Mouse (Mus musculus) layer of hippocampus, adult 9-11 months (tissue): ENCODE measurements around the gene Zfp266.
"Not testable (repeated sequence)": the region's sequence is repeated elsewhere in the genome, so short reads cannot be mapped to it uniquely, and the experiment has no call there.

Experiments used
- DNase-seq: peaks from one replicate; pipeline ENCODE4 v3.0.0; 2022

Zfp266 gene

DNA sequence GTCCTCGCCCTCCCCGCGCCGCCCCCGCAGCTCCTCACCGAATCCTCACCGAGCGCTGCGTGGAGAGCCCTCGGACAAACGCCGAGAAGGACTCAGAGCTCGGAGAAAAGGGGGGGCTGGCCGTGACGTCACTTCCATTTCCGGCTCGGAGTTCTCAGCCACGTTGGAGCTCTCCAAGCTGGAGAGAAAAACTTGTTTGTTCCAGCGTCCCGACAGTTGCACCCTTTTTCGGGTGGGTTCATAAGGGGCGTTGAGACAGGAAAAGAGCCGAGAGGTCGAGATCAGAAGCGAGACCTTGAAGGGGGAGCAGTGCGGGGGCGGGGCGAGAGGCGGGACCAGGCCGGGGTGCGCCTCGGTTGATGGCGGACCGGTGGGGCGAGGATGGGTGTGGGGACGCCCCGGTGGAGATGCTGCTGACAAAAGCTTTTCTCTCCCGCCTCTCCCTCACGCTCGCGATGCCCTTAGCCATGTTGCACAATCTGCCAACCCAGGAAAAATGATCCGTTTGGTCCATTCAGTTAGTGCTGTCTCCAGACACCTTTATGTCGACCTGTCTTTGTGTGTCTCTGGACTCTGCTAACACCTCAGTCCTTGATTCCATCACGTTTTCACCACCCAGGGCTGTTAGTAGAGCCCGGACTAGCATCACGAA is at the start of gene Zfp266:
Gene Zfp266 (minus strand): TSS at position 112 of the 652 bp plus-strand sequence.
- peak; percentile 91 for DNase-seq

DNA sequence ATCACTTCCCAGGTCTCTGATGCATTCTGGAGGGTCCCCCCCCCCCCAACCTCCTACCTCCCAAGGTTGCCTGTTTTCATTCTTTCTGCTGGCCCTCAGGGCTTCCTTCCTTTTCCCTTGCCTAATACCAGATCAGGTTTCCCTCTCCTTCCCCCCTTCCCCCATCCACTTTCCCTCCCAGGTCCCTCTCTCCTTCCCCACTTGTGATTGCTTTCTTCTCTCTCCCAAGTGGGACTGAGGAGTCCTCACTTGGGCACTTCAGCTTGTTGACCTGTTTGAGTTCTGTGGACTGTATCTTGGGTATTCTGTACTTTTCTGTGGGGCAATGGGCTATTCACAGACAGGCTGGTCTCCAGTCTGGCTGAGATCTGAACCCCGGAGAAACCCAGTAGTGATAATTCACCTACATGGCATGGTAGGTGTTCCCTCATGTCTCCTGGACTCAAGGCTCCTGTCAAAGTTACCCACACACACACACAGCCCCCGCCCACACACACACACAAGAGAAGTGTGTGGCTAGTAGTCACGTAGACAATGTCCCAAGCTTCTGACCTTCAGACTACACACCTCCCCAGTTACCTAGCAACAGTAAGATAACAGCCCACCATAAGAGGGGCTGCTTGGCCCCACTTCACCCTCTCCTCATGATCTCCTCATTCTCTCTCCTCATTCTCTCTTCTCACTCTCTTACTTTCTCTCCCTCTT is 44.3 kb upstream of the Zfp266 start:
- not testable (repeated sequence) for DNase-seq

DNA sequence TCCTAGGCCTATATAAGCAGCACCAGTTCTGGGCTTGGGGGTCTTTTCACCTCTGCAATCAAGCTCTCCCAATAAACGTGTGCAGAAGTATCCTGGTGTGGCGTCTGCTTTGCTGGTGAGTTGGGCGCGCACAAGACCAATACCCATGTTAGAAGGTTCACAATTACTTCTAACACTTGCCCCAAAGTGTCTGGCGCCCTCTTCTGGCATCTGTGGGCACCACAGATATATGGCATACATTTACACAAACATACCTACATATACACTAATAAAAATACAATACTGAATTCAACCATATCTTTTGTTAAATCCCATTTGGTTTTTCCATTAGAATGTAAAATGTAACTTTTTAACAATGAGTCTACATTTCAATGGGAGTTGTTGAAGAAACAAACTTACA is 41.0 kb upstream of the Zfp266 start:
- DNase-seq: no peak

DNA sequence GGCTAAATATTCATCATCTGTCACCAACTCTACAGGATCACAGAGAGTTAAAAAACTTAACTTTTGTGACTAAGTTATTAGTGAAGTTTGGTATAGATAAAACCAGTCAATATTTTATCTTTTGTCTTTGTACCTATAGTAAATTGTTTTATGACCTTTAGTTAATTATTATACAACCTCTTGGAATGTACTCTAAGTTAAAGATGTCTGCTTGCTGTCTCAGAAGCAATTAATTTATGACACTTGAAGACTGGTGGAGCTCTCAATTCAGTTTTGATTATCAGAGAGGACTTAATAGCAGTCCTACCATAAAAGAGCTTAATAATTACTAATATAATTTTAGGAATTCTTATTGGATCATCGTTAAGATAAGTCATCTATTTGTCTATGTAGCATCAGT is 31.5 kb upstream of the Zfp266 start:
- no peak for DNase-seq

DNA sequence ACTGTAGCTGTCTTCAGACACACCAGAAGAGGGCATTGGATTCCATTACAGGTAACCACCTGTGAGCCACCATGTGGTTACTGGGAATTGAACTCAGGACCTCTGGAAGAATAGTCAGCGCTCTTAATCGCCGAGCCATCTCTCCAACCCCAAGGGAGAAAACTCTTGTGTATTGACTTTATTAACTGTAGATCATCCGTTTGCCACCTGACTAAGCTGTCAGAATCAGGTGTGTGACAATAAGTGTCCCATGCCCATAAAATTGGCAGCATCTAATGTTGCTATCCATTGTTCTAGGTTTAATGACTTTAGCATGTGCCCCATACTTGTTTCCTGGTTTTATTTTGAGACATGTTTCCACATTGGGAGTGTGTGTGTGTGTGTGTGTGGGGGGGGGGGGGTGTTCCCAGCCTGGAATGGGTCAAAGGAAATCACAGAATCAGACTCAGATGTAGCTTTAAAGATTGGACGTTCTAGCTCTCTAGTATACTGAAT is 30.6 kb upstream of the Zfp266 start:
- DNase-seq: no peak

DNA sequence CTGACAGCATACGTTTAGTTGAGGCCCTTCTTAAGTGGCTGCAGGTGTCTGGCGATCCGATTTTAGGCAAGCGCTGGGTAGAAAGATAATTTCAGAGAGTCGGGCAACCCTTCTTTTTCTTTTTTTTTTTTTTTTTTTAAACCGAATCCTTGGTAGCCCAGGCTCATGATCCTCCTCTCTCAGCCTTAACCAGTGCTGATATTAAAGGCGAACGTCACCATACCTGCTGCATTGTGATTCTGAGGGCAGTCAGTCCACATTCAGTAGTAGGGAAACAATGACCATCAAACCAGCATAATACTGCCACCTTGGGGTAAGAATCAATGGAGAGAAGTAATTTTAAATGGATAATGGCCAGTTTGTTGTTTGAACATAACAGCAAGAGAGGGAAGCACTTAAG is 23.9 kb upstream of the Zfp266 start:
- no peak for DNase-seq

DNA sequence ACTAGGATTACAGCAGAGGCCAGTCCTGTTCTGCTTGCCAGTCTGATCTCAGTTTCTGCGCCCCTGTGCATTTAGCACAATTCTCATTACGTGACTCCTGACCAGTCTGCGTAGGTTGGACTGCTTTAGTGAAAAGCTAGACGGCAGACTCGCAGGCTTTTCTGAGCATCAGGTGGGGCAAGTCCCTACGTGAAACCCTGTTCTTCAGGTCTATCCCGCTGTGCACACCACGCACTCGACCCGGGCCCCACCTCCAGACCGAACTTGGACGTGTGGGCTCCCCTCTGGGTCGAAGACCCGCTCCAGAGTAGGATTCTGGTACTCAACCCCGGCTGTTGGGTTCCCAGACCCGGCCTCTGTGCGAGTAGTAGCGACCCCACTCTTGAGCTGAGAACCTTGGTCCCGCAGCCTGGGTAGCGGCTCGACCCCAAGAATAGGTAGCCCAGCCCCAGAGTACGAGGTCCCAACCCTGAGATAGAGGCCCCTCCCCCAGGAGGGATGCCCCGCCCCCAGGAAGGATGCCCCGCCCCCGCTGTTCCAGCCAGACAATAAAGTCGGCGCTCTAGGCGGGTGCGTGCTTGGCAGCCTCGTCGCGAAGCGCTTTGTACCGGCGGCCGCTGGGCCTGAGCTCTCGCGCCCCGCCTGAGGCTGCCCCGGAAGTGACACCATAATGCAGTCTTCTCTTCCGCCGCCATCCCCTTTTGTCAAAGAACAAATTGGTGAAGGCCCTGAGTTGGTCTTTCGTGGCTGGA is 23.0 kb upstream of the Zfp266 start:
- peak; percentile 85 for DNase-seq

DNA sequence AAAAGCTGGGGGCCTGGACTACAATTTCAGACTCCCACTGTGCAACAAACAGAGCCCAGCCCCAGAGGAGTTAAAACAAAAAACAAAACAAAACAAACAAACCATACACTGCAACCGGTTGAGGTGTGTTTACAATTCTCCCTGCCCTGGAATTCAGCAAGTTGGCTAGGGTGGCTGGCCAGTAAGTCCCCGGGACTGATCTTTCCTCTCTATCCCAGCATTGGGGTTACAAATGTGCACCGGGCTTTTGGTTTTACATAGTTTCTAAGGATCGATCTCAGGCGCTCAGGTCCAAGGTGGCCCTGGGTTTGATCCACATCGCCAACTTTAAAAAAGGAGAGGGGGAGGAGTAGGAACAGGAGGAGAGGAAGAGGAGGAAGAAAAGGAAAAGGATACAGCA is 22.3 kb upstream of the Zfp266 start:
- no peak for DNase-seq

DNA sequence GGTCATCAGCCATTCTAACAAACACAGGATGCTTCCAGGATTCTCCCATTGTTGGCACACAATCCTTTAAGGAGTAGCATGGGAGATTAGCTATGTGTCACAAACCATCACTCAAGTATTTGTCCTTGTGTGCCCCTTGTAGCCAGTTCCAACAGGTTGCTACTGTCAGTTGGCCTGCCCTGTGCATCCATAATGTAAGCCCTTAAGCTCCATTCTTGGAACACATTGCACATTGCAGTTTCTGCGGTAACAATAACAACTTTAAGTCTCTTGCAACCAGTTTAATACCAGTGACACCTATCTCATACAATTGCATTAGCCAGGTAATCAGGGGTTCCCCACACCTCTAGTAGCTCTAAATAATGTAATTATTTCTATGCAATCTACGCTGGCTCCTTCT is 15.4 kb upstream of the Zfp266 start:
- no peak for DNase-seq

DNA sequence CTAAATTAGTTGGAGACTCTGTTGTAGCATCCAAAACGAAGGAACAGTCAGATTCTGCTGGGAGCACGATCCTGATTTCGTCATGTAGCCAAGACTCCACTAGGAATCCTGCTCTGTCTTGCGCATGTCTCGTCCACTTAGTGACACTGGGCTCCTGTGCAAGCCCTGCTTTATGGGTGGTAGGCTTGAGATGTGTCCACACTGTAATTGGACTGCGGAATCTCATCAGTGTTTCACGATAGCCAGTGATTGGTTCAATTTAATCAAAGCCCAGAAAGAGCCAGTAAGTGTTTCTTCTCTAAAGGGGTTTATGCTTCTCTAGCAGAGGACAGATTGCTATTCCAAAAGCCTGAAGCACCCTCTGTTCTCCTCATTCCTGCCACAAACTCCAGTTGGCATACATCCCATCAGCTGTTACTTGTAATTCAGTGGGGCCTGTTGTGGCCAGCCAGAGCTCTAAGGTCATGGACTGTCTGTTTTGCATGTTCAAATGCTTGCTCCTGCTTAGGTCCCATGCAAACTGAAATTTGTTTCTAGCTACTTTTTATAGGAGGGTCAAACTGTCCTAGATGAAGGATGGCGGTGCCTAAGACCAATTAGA is 13.2 kb upstream of the Zfp266 start:
- peak; percentile 40 for DNase-seq

DNA sequence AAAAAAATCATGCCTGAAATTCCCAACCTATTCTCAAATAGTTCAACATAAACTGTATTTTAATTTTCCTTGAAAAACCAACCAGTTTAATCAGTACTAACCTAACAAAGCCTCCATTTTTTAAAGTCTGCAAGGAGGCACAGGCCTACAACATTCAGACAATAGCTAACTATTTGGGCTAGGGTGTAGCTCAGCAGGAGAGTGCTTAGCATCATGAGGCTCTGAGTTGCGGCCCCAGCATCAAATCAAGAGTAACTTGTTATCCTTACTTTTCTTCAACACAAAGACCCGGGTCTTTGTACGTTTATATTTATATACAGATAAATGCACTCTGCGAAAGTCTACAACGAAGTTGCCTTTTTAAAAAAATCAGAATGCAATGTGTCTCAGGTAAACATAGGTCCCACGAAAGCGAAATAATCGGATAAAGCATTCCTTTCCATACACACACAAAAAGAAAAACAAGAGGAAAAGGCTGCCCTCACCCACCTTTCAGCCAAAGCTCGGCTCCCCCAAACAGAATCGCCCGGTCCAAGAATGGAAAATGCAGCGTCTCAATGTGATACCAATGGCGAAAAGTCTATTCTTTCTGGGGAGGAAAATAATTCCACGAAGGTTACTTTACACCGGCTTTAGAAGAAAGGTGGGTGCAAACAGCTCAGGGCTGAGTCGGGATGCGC is 546 bp downstream of the Zfp266 start:
- no peak for DNase-seq

DNA sequence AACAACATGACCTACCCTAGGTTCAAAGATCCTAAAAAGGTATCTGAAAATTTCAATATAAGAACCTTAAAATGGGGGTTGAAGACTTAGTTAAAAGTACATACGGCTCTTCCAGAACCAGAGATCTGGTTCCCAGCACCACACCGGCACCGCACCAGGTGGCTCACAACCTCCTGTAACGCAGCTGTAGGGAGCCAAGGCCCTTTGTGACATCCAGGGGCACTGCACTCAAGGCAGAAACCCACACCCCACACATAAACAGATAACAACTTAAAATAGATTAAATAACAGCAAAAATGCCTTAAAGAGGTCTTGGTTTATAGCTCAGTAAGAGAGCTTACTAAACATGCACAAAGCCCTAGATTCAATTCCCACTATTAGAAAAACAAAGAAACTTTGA is 1.3 kb downstream of the Zfp266 start:
- no peak for DNase-seq

DNA sequence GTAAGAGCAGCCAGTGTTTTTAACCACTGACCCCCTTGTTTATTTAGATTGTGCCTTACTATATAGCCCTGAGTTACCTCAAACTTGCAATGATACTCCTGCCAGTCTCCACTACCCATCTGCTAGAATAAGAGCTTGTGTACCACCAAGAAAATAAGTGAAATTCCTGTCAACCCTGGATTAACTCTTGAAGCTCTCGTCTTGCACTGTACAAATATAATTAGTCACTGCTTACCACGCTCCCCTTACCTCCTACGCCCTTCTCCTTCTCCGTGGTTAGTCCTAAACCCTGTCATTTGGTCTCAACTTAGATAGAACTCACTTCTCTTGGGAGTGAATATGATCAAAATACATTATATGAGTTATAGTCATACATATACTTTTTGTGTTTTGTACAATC is 2.5 kb downstream of the Zfp266 start:
- no peak for DNase-seq

DNA sequence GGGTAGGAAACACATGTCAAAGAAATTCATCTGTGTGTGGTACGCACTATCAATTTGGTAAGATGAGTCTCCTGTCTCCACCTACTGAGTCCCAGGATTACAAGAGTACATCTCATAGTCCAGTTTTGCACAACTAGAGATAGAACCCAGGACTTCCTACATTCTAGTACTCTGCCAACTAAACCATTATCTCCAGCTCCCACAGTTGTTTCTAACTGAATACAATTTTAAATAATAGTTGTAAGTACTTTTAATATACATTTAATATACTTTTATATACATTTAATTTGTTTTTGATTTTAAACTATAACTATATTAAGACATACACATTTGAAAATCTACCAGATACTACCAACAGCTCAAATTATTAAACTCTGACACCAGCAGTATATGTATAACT is 3.5 kb downstream of the Zfp266 start:
- no peak for DNase-seq

DNA sequence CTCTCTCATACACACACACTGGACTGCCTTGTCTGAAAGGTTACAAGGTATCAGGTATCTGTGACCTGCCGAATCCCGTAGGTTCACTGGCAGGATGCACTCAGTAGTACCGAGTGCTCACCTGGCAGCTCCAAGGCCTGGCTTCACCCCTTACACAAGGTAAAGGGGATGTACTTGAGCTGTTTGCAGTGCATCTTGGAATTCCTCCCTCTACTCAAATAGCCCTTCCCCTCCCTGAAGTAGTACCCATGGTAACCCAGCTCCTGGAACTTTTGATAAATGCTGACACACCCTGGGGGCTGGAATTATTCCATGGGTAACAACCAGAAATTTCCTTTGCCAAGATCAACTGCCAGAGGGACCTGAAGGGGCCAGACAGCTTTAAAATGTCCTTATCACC is 7.2 kb downstream of the Zfp266 start:
- DNase-seq: no peak

DNA sequence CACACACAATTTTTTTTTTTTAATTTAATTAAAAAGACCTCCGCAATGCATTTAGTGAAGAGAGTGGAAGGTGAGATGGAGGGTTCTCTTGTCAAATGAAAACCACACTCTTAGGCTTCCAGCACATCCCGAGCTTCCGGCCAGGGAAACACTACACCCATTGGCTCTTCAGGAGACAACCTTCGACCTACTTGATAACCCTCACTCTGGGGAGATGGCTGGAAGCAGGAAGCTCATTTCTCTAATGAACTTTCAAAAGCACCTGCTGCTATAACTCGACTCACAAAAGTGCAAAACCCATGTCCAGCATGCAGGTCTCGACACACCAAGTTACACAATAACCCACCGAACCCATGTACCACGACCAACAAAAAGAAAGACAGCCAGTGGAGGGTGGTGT is 8.5 kb downstream of the Zfp266 start:
- no peak for DNase-seq

DNA sequence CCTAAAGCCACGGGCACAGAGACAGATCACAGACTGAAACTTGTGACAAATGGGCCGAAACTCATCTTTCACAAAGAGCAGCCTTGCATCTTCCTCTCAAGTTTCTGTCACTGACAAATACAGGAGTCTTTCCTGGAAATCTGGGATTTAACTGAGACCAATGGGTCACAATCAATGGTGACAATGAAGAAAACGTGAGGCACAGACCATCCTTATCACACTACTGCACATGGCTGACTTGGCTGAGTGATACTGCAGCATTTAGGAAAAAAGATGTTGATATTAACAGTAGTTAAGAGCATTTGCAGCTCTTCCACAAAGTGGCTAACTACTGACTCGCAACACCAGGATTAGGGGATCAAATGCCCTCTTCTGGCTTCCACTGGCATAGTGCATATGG is 9.6 kb downstream of the Zfp266 start:
- DNase-seq: no peak

DNA sequence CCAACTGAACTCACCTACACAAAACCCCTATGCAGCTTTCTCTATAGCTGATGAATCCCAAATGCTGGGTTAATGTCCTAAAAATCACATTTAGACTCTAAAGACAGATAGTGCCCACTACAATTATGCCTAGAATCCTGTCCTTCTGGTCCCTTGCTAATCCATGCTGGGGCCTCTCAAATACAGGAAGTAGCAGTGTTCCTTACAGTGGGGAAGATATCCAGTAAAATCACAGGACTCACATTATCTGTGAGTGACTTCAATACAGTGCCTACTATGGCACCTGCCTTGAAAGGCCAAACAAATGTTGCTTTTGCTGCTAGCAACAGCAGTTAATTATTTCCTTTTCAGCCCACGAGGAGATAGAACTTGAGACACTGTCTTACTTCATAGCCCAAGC is 10.9 kb downstream of the Zfp266 start:
- DNase-seq: no peak

DNA sequence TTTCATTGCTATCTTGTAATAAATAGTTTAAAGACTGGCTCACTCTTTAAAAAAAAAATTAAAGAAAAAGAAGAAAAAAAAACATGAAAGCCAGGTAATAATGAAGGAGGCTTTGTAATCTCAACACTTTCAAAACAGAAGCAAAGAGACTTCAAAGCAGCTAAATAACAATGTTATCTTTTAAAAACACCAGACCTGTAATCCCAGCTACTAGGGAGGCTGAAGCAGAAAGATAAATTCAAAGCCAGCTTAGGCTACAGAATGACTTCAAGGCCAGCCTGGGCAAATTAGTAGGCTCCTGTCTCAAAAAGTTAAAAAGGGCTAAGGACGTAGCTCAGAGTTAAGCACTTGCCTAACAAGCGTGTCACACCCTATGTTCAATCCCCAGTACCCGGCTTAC is 11.5 kb downstream of the Zfp266 start:
- DNase-seq: no peak

DNA sequence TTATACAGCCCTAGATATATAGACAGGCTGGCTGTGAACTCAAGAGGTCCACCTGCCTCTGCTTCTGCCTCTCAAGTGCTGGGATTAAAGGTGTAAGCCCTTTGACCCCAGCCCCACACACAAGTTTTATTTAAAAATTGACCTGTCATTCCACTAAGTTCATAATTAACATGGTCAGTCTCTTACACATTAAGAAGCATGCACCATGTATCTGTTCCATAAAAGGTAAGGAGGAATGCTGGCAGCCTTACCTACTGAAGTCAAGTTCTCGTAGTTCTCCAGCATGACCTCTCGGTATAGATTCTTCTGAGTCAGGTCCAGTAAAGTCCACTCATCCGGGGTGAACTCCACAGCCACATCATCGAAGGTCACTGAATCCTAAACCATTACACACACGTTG is 16.4 kb downstream of the Zfp266 start:
- no peak for DNase-seq

DNA sequence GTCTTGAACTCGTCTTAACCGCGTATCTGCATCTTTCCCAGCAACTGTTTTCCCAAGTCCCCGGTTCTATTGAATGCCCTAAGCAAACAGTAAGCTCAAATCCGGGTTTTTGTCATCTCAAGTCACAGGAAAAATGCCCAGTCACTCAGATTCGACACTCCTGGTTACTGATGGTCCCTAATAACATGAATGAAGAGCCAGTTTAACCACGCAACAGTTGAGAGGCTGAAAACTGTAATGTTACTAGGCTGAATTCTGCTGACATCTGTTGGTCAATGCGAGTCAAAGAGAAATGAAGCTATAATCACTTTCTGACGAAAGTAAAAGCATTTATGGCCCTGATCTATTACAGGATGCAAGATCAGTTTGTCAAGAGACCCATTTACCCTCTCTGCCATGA is 27.9 kb downstream of the Zfp266 start:
- DNase-seq: no peak

DNA sequence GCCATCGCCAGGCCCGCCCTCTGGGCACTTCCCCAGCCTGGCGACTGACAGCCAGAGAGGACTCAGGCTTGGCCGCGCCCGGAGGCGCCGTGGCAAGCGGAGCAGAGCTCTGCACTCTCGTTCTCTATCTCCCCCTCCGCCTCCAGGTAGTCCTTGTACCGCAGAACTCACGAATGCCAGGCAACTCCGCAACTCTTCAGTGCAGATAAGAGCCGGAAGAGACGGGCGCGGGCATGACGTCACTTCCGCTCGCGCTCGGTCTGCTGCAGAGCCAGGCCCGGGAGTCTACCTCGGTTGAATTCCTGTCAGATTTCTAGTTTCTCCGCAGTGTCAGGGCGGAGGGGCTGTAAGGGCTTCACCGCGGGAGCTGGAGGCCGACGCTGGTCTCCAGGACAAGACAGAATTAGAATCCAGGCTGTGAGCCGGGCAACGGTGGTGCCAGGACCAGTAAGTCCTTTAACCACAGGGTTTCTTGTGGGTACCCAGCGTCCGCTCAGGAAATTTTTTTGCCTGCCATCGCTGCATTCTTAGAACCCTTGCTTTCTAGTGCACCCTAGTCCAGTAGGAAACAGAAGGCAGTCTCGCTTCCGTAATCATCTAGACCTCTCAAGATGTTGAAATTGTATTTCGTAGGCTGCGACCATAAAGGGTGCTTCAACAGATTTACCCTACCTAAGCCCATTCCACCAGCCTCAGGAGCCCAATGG is 28.5 kb downstream of the Zfp266 start, which contains the start of gene Zfp426:
Gene Zfp426 (minus strand): TSS at position 220 of the 707 bp plus-strand sequence.
- peak; percentile 88 for DNase-seq
